ENCODE assay signal across 29 mouse cellular contexts in the genomic region with DNA sequence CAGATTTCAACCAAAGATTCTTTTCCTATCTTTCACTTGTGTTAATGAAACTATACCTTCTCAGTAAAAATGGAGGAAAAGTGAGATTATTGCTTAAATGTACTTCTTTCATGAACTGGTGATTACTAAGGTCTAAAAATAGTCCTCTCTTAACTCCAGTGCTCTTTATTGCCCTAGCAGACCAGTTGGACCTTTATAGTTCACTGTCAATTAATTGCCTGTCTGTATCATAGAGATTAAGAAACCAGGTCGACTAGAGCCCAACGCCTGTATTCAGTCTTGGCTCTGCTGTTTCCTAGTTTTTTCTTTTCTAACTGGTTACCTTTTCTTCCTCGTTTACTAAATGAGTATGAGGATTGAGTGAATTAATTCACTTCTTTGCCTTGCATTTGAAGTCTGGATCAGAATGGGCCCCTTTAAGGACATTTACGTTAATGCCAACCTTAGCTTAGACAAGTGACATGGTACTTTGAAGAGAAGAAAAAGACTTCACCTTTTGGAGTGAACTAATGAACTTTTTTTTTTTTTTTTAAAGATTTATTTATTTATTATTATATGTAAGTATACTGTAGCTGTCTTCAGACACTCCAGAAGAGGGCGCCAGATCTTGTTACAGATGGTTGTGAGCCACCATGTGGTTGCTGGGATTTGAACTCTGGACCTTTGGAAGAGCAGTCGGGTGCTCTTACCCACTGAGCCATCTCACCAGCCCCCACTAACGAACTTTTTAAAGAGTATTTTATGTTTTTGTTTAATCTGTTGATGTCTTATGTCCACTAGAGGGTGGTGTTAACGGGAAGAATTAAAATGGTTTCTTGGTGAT. TPM values are rescaled to one million over a fixed set of nuclear protein-coding genes. Genes with fewer than 3 reads are reported as not detected.
A peak's percentile ranks its signal among the peaks of the same experiment; 100 is the strongest.
DNase-seq lines count a peak whose midpoint lies in the region; ATAC-seq and TF ChIP-seq lines count a peak whose summit lies in the region.
"Had no signal": no experiment of that assay in that cellular context is flagged by ENCODE, and none has a peak within 500 bp of the region (broad histone marks: within the 10 kb centered on the region; RNA-seq: fewer than 3 reads in every experiment).

No protein-coding gene starts in this region.

- intact Hi-C loops in heart, adult 2 months (cut with DNase I), result no loop called here
- intact Hi-C loops in left cerebral cortex, adult 2 months (cut with DNase I), result no loop called here
- intact Hi-C loops in left cerebral cortex, postnatal 14 days (cut with DNase I), result no loop called here

- H3K27ac ChIP-seq in heart, adult 2 months, result peak overlapping the region; percentile 2
- H3K27ac ChIP-seq in heart, embryonic 11.5 days (ENCODE audit: low read depth, low read length), result no peak overlapping the region
- H3K27ac ChIP-seq in left cerebral cortex, adult 2 months, result no peak overlapping the region
- H3K27ac ChIP-seq in MEL (ENCODE audit: control insufficient read depth, low read depth, low read length), result no peak overlapping the region
- H3K27ac ChIP-seq in limb, embryonic 10.5 days, result no peak overlapping the region
- H3K27ac ChIP-seq: embryonic facial prominence, embryonic 15.5 days; heart, embryonic 15.5 days; hindbrain, embryonic 10.5 days; neural tube, embryonic 13.5 days had no signal

- H3K79me2 ChIP-seq in heart, adult 2 months (replicated peaks; ENCODE audit: control insufficient read depth, insufficient read depth, low read length), result peaks cover 4% of the 10 kb centered on the region
- H3K79me2 ChIP-seq in MEL (ENCODE audit: control insufficient read depth, insufficient read depth, low read length, poor library complexity), result peaks cover 76% of the 10 kb centered on the region

- no peak overlapping the region for H3K4me2 ChIP-seq in heart, embryonic 11.5 days
- H3K4me2 ChIP-seq: embryonic facial prominence, embryonic 15.5 days; heart, embryonic 15.5 days; liver, embryonic 11.5 days; neural tube, embryonic 13.5 days had no signal

- no peak overlapping the region for H3K4me3 ChIP-seq in heart, adult 2 months
- H3K4me3 ChIP-seq in heart, embryonic 11.5 days (ENCODE audit: low read depth, low read length), result no peak overlapping the region
- H3K4me3 ChIP-seq in left cerebral cortex, adult 2 months, result no peak overlapping the region
- no peak overlapping the region for H3K4me3 ChIP-seq in MEL (ENCODE audit: control insufficient read depth in 1 of 2, insufficient read depth in 1 of 2, low read depth in 2 of 2, low read length in 2 of 2)
- H3K4me3 ChIP-seq in limb, embryonic 10.5 days, result no peak overlapping the region
- H3K4me3 ChIP-seq: embryonic facial prominence, embryonic 15.5 days; heart, embryonic 15.5 days; hindbrain, embryonic 10.5 days; myocyte; neural tube, embryonic 13.5 days had no signal

- H3K4me1 ChIP-seq in heart, adult 2 months (ENCODE audit: control insufficient read depth, insufficient read depth, low read length), result peaks cover 7% of the 10 kb centered on the region
- peaks cover 26% of the 10 kb centered on the region for H3K4me1 ChIP-seq in heart, embryonic 11.5 days (ENCODE audit: control insufficient read depth, insufficient read depth, low read length)
- H3K4me1 ChIP-seq in MEL (ENCODE audit: control insufficient read depth in 1 of 2, insufficient read depth in 2 of 2, low read length in 2 of 2), result peaks cover 3 to 6% of the 10 kb centered on the region in 2 experiments; a peak in 3 of 4 replicates
- peaks cover 3% of the 10 kb centered on the region for H3K4me1 ChIP-seq in limb, embryonic 10.5 days

- no peaks in the 10 kb centered on the region for H3K27me3 ChIP-seq in heart, adult 2 months (ENCODE audit: control insufficient read depth, insufficient read depth, low read length)
- no peaks in the 10 kb centered on the region for H3K27me3 ChIP-seq in heart, embryonic 11.5 days (ENCODE audit: control insufficient read depth, insufficient read depth, low read length)
- no peaks in the 10 kb centered on the region for H3K27me3 ChIP-seq in MEL (ENCODE audit: control insufficient read depth in 1 of 2, insufficient read depth in 2 of 2, low read length in 2 of 2)
- no peaks in the 10 kb centered on the region for H3K27me3 ChIP-seq in limb, embryonic 10.5 days (ENCODE audit: low read depth, poor library complexity, severe bottlenecking)
- H3K27me3 ChIP-seq: embryonic facial prominence, embryonic 15.5 days; heart, embryonic 15.5 days; neural tube, embryonic 13.5 days had no signal

- no peak for TF ChIP-seq EP300 in heart, adult 2 months (IDR thresholded peaks at IDR 0.05; ENCODE audit: insufficient read depth, low read depth, low read length)
- TF ChIP-seq EP300 in MEL (IDR thresholded peaks at IDR 0.05; ENCODE audit: low read depth in 1 of 2, low read length in 2 of 2), result no peak

- no peak overlapping the region for H3K9ac ChIP-seq in heart, adult 2 months (ENCODE audit: low read depth, low read length)
- no peak overlapping the region for H3K9ac ChIP-seq in heart, embryonic 11.5 days (ENCODE audit: low read depth, low read length)
- no peak overlapping the region for H3K9ac ChIP-seq in MEL (ENCODE audit: control insufficient read depth, low read depth, low read length, poor library complexity, severe bottlenecking)
- H3K9ac ChIP-seq: embryonic facial prominence, embryonic 15.5 days; heart, embryonic 15.5 days; neural tube, embryonic 13.5 days had no signal

- TF ChIP-seq POLR2A in heart, adult 2 months (IDR thresholded peaks at IDR 0.05; ENCODE audit: insufficient read depth, low read depth, low read length), result no peak
- no peak for TF ChIP-seq POLR2A in MEL (IDR thresholded peaks at IDR 0.05; ENCODE audit: control insufficient read depth in 1 of 2, insufficient read depth in 1 of 2, low read depth in 1 of 2, low read length in 2 of 2, poor library complexity in 1 of 2)

- TF ChIP-seq RAD21 in MEL (IDR thresholded peaks at IDR 0.05; ENCODE audit: low read depth, low read length), result no peak

- H3K9me3 ChIP-seq in heart, embryonic 11.5 days (replicated peaks; ENCODE audit: control insufficient read depth, low read length), result no peaks in the 10 kb centered on the region
- H3K9me3 ChIP-seq in MEL (replicated peaks; ENCODE audit: insufficient read depth, low read length), result no peaks in the 10 kb centered on the region
- no peaks in the 10 kb centered on the region for H3K9me3 ChIP-seq in limb, embryonic 10.5 days (replicated peaks)
- H3K9me3 ChIP-seq: embryonic facial prominence, embryonic 15.5 days; G1E; heart, embryonic 15.5 days; hindbrain, embryonic 10.5 days; neural tube, embryonic 13.5 days had no signal

- ATAC-seq in heart, embryonic 11.5 days (replicated peaks; ENCODE audit: insufficient number of reproducible peaks, low FRiP score, low TSS enrichment), result no peak
- ATAC-seq in megakaryocyte progenitor cell, adult 5-6 weeks (replicated peaks; ENCODE audit: poor library complexity), result peak; percentile 44; the same call in 1 of the 2 replicates
- ATAC-seq: CD4-positive, CD25-positive, alpha-beta regulatory T cell, adult 4 months; forebrain, embryonic 14.5 days had no signal

- peak; percentile 47 for TF ChIP-seq CTCF in heart, adult 2 months (IDR thresholded peaks at IDR 0.05)
- peak; percentile 12; the same call in 1 of the 2 replicates for TF ChIP-seq CTCF in left cerebral cortex, adult 2 months (IDR thresholded peaks at IDR 0.05)
- no peak; a peak in 1 of 6 replicates for TF ChIP-seq CTCF in MEL (IDR thresholded peaks at IDR 0.05 in 2 of 3, conservative IDR thresholded peaks at IDR 0.05 in 1 of 3; ENCODE audit: control insufficient read depth in 1 of 3, insufficient read depth in 1 of 3, low read depth in 2 of 3, low read length in 3 of 3, poor library complexity in 1 of 3, severe bottlenecking in 1 of 3)

- DNase-seq in heart, adult 2 months, result no peak
- no peak for DNase-seq in left cerebral cortex, adult 2 months (ENCODE audit: extremely low spot score in 1 of 2, low spot score in 2 of 2)
- no peak for DNase-seq in left cerebral cortex, postnatal 14 days (ENCODE audit: low spot score in 2 of 2)
- no peak for DNase-seq in MEL (ENCODE audit: low read depth, low spot score)
- DNase-seq in kidney, postnatal 10 days, result no peak
- DNase-seq in limb, embryonic 10.5 days (ENCODE audit: low spot score), result no peak
- DNase-seq: adrenal gland, postnatal 10 days; cerebellum, adult 2 months; cerebellum, postnatal 36 days; embryo, embryonic 11 days; kidney, adult 8-10 months; kidney, postnatal 4 days; lung, adult 18-20 months; lung, postnatal 10 days; midbrain, embryonic 14.5 days; retina, postnatal 1 day; right cerebral cortex, postnatal 25 days; thymus, postnatal 25 days had no signal

- 79% methylated on average over 8 of the region's 8 CpGs for WGBS in heart, adult 2 months
- 89% methylated on average over 7 of the region's 8 CpGs for WGBS in heart, embryonic 11.5 days (ENCODE audit: insufficient replicate concordance)
- WGBS in limb, embryonic 10.5 days, result 88% methylated on average over 8 of the region's 8 CpGs

- peaks cover 22% of the 10 kb centered on the region for H3K36me3 ChIP-seq in heart, adult 2 months (ENCODE audit: control insufficient read depth, insufficient read depth, low read length)
- H3K36me3 ChIP-seq in heart, embryonic 11.5 days (ENCODE audit: control insufficient read depth, insufficient read depth, low read length), result no peaks in the 10 kb centered on the region
- H3K36me3 ChIP-seq in MEL (ENCODE audit: control insufficient read depth in 1 of 2, insufficient read depth in 2 of 2, low read length in 2 of 2), result peaks cover 0 to 29% of the 10 kb centered on the region in 2 experiments; a peak in 3 of 4 replicates
- no peaks in the 10 kb centered on the region for H3K36me3 ChIP-seq in limb, embryonic 10.5 days
- H3K36me3 ChIP-seq: embryonic facial prominence, embryonic 15.5 days; heart, embryonic 15.5 days; neural tube, embryonic 13.5 days had no signal

RNA-seq across cellular contexts. Expression of gene Ube2n, which starts 20.7 kb away (rescaled TPM):
- total RNA-seq in heart, adult 2 months (2021), result 10 to 100 TPM; 89.5 to 89.7 TPM
- 48.8 and 98.2 TPM in 2 replicates for polyA plus RNA-seq in heart, adult 2 months (2012; rRNA removed)
- polyA plus RNA-seq in heart, embryonic 11.5 days (2014; fragmentation: Nextera tagmentation; extraction: Ambion mirVana), result 319 and 322 TPM in 2 replicates
- total RNA-seq in left cerebral cortex, adult 2 months (2021), result 100 to 1,000 TPM; 196 to 198 TPM
- 100 to 1,000 TPM; 202 to 212 TPM for total RNA-seq in left cerebral cortex, postnatal 14 days (2021)
- total RNA-seq in MEL (2012; rRNA removed), result 80.6 and 105 TPM in 2 replicates
- polyA plus RNA-seq in MEL (2012; ENCODE audit: insufficient read depth in 1 of 2, insufficient read length in 2 of 2, low read depth in 1 of 2, low replicate concordance in 2 of 2, missing spikeins in 1 of 2), result 100 to 1,000 TPM; 212 to 571 TPM
- total RNA-seq in megakaryocyte progenitor cell, adult 5-6 weeks (2015), result 425 and 475 TPM in 2 replicates
- 133 and 146 TPM in 2 replicates for total RNA-seq in megakaryocyte progenitor cell, adult 5-6 weeks (2017)
- polyA plus RNA-seq in limb, embryonic 10.5 days (2016; fragmentation: Nextera tagmentation; extraction: Ambion mirVana), result 432 and 466 TPM in 2 replicates

RNA-seq across cellular contexts. Expression of gene Nudt4, which starts 28.3 kb away (rescaled TPM):
- total RNA-seq in heart, adult 2 months (2021), result 100 to 1,000 TPM; 328 to 349 TPM
- 48.8 and 109 TPM in 2 replicates for polyA plus RNA-seq in heart, adult 2 months (2012; rRNA removed)
- polyA plus RNA-seq in heart, embryonic 11.5 days (2014; fragmentation: Nextera tagmentation; extraction: Ambion mirVana), result 134 and 147 TPM in 2 replicates
- 100 to 1,000 TPM; 140 to 147 TPM for total RNA-seq in left cerebral cortex, adult 2 months (2021)
- total RNA-seq in left cerebral cortex, postnatal 14 days (2021), result 100 to 1,000 TPM; 185 to 192 TPM
- 21.1 and 26.6 TPM in 2 replicates for total RNA-seq in MEL (2012; rRNA removed)
- 10 to 100 TPM in 1 of 2 experiments, not detected in 1; 35.7 TPM for polyA plus RNA-seq in MEL (2012; ENCODE audit: insufficient read depth in 1 of 2, insufficient read length in 2 of 2, low read depth in 1 of 2, low replicate concordance in 2 of 2, missing spikeins in 1 of 2)
- 66.1 and 67.2 TPM in 2 replicates for total RNA-seq in megakaryocyte progenitor cell, adult 5-6 weeks (2015)
- total RNA-seq in megakaryocyte progenitor cell, adult 5-6 weeks (2017), result 53.7 and 60.6 TPM in 2 replicates
- polyA plus RNA-seq in limb, embryonic 10.5 days (2016; fragmentation: Nextera tagmentation; extraction: Ambion mirVana), result 76.0 and 78.7 TPM in 2 replicates

RNA-seq across cellular contexts. Expression of gene Mrpl42, which starts 33.9 kb away (rescaled TPM):
- total RNA-seq in heart, adult 2 months (2021), result 100 to 1,000 TPM; 426 to 448 TPM
- 684 and 1,165 TPM in 2 replicates for polyA plus RNA-seq in heart, adult 2 months (2012; rRNA removed)
- 518 and 543 TPM in 2 replicates for polyA plus RNA-seq in heart, embryonic 11.5 days (2014; fragmentation: Nextera tagmentation; extraction: Ambion mirVana)
- 10 to 100 TPM; 69.0 to 71.2 TPM for total RNA-seq in left cerebral cortex, adult 2 months (2021)
- 10 to 100 TPM; 81.7 to 84.0 TPM for total RNA-seq in left cerebral cortex, postnatal 14 days (2021)
- total RNA-seq in MEL (2012; rRNA removed), result 187 and 212 TPM in 2 replicates
- polyA plus RNA-seq in MEL (2012; ENCODE audit: insufficient read depth in 1 of 2, insufficient read length in 2 of 2, low read depth in 1 of 2, low replicate concordance in 2 of 2, missing spikeins in 1 of 2), result 1,000 to 10,000 TPM in 1 of 2 experiments, 100 to 1,000 TPM in 1; 298 to 1,026 TPM
- total RNA-seq in megakaryocyte progenitor cell, adult 5-6 weeks (2015), result 241 and 298 TPM in 2 replicates
- total RNA-seq in megakaryocyte progenitor cell, adult 5-6 weeks (2017), result 245 and 254 TPM in 2 replicates
- polyA plus RNA-seq in limb, embryonic 10.5 days (2016; fragmentation: Nextera tagmentation; extraction: Ambion mirVana), result 356 and 383 TPM in 2 replicates

Comparison
In these comparisons a context has a peak if more than half of its experiments do, and no peak if none do; other contexts are left out.
1. CTCF ChIP-seq: peak in heart, adult 2 months (single experiment) and left cerebral cortex, adult 2 months (single experiment); none in MEL (0 of 3).